Comparison of ENCODE assay signal across 10 mouse cellular contexts in the genomic region with DNA sequence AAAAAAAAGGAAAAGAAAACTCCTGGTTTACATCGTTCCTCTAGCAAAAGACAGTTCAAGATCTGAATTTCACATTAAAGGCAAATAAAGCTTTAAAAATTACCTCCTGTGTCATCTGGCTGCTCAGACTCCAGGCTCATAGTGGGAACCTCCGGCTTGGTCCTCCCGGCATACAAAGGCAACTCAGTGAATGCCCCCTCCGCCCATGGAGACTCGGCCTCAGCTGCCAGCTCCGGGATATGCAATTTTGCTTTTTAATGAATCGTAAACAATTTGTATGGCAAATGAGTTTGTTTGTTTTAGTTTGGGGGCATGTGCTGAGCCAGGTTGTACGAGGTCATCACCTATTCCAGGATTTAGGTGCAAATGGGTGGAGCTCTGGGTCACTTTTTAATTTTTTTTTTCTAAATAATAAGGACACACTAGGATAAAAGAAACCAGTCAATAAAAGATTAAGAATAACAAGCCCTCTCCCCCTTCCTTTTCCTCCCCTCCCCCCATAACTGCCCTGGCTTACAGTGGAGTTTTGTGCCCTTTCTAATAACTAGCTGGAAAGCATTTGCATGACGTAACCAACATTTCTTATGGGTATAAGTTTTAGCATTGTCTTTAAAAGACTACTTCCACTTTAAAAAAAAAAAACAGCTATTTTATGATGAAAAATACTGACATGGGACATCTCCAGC.
DNase-seq lines count a peak whose midpoint lies in the region; ATAC-seq lines count a peak whose summit lies in the region.
"Had no signal": no experiment of that assay in that cellular context is flagged by ENCODE, and none has a peak within 500 bp of the region (broad histone marks: within the 10 kb centered on the region; RNA-seq: fewer than 3 reads in every experiment).

No protein-coding gene starts in this region.

- no peaks in the 10 kb centered on the region for H3K27me3 ChIP-seq in forebrain, embryonic 16.5 days (replicated peaks; ENCODE audit: control insufficient read depth, insufficient read depth, low read length)
- H3K27me3 ChIP-seq in limb, embryonic 15.5 days = peaks cover 15% of the 10 kb centered on the region

- peak; percentile 45 for DNase-seq in testis, postnatal 10 days (ENCODE audit: low spot score)
- DNase-seq in testis, postnatal 14 days (ENCODE audit: low spot score) = no peak
- DNase-seq in kidney, postnatal 10 days = no peak
- no peak for DNase-seq in spleen, adult 18-20 months
- no peak for DNase-seq in layer of hippocampus, postnatal 36 days
- DNase-seq: lung, adult 18-20 months; thymus, postnatal 36 days had no signal

- H3K4me1 ChIP-seq in forebrain, embryonic 16.5 days (replicated peaks; ENCODE audit: control insufficient read depth, insufficient read depth, low read length) = peaks cover 26% of the 10 kb centered on the region
- peaks cover 17% of the 10 kb centered on the region; the same call in 1 of the 2 replicates for H3K4me1 ChIP-seq in limb, embryonic 15.5 days

- WGBS in forebrain, embryonic 16.5 days = 7% methylated on average over 9 of the region's 9 CpGs
- WGBS in limb, embryonic 15.5 days = 38% methylated on average over 9 of the region's 9 CpGs

- no peaks in the 10 kb centered on the region for H3K36me3 ChIP-seq in forebrain, embryonic 16.5 days (ENCODE audit: control insufficient read depth, insufficient read depth)
- no peaks in the 10 kb centered on the region for H3K36me3 ChIP-seq in limb, embryonic 15.5 days

- H3K9ac ChIP-seq in forebrain, embryonic 16.5 days (replicated peaks; ENCODE audit: low read depth, low read length) = peak overlapping the region; percentile 64
- H3K9ac ChIP-seq in limb, embryonic 15.5 days = no peak overlapping the region

- peak overlapping the region; percentile 78 for H3K27ac ChIP-seq in forebrain, embryonic 16.5 days (ENCODE audit: low read length)
- no peak overlapping the region for H3K27ac ChIP-seq in limb, embryonic 15.5 days

- H3K9me3 ChIP-seq in forebrain, embryonic 16.5 days (ENCODE audit: control insufficient read depth, low read length) = no peaks in the 10 kb centered on the region
- H3K9me3 ChIP-seq in limb, embryonic 15.5 days = no peaks in the 10 kb centered on the region

- peak overlapping the region; percentile 39 for H3K4me3 ChIP-seq in forebrain, embryonic 16.5 days (replicated peaks; ENCODE audit: low read length)
- H3K4me3 ChIP-seq in limb, embryonic 15.5 days = no peak overlapping the region

- no peak for ATAC-seq in forebrain, embryonic 16.5 days
- ATAC-seq in limb, embryonic 15.5 days (ENCODE audit: insufficient number of reproducible peaks, low FRiP score, low TSS enrichment, low read depth) = no peak
- ATAC-seq: inflammation-experienced regulatory T-cells, adult 6 months had no signal

- H3K4me2 ChIP-seq in forebrain, embryonic 16.5 days (ENCODE audit: low read length) = peak overlapping the region; percentile 50
- peak overlapping the region; percentile 10 for H3K4me2 ChIP-seq in limb, embryonic 15.5 days
